Comparison of ENCODE assay signal across 10 mouse cellular contexts in the genomic region with DNA sequence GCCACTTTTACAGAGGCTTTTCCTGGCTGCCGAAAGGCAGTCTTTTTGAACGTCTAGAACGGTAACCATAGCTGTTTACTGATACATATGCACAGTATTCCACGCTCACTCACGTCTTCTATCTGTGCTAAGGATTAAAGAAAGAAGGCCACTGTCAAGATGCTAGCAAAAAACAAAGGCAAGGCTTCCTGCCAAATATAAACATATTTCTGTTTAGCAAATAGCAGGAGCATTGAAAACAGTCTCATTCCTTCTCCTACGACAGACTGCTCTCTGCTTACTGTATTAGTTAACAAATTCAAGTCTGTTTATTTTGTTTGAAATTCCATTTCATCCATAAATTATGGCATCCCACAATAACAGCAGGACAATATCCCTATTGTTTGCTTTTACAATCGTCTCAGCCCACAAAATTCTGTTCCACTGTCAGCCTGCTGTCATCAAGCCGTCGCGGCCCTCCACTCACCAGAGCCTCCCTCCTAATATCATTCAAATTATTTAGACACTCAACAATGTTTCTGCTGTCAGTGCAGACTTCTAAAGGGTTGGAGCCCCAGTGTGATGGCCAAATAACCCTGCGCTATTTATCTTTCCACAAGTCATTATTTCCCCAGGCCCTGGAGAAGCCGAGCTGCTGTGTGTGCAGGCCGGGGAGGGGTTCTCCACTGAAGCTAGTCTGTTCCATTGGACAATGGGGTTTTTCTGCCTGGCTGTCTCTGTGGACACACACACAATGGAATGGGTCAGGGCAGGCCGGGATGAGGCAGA.
A peak's percentile ranks its signal among the peaks of the same experiment; 100 is the strongest.
DNase-seq lines count a peak whose midpoint lies in the region; ATAC-seq and TF ChIP-seq lines count a peak whose summit lies in the region.
"Had no signal": no experiment of that assay in that cellular context is flagged by ENCODE, and none has a peak within 500 bp of the region (broad histone marks: within the 10 kb centered on the region; RNA-seq: fewer than 3 reads in every experiment).

No protein-coding gene starts in this region.

- intact Hi-C loops in heart, postnatal 10 days (cut with DNase I) = no loop called here

- WGBS in heart, embryonic 12.5 days = 60% methylated on average over 14 of the region's 14 CpGs
- WGBS in forebrain, embryonic 13.5 days = 21% methylated on average over 14 of the region's 14 CpGs
- 38% methylated on average over 14 of the region's 14 CpGs for WGBS in midbrain, embryonic 10.5 days

- H3K27me3 ChIP-seq in heart, embryonic 12.5 days (replicated peaks) = no peaks in the 10 kb centered on the region
- no peaks in the 10 kb centered on the region for H3K27me3 ChIP-seq in forebrain, embryonic 13.5 days
- 0 out of 2 replicates have a peak, but pooled peaks cover 6% of the 10 kb centered on the region for H3K27me3 ChIP-seq in midbrain, embryonic 10.5 days (ENCODE audit: low read depth, poor library complexity, severe bottlenecking)

- H3K9ac ChIP-seq in heart, embryonic 12.5 days = no peak overlapping the region
- no peak overlapping the region; the same call in 1 of the 2 replicates for H3K9ac ChIP-seq in forebrain, embryonic 13.5 days

- H3K36me3 ChIP-seq in heart, embryonic 12.5 days = no peaks in the 10 kb centered on the region
- no peaks in the 10 kb centered on the region for H3K36me3 ChIP-seq in forebrain, embryonic 13.5 days (ENCODE audit: poor library complexity, severe bottlenecking)
- H3K36me3 ChIP-seq in midbrain, embryonic 10.5 days = no peaks in the 10 kb centered on the region

- ATAC-seq in heart, embryonic 12.5 days (ENCODE audit: insufficient number of reproducible peaks, low FRiP score) = peak; percentile 57; the same call in 1 of the 2 replicates
- peak; percentile 79 for ATAC-seq in forebrain, embryonic 13.5 days
- ATAC-seq in monocyte, adult 5-6 weeks (replicated peaks; ENCODE audit: insufficient number of reproducible peaks, low FRiP score, low TSS enrichment, poor library complexity, severe bottlenecking) = no peak

- TF ChIP-seq CTCF in brain, embryonic 14.5 days (IDR thresholded peaks at IDR 0.05; ENCODE audit: borderline replicate concordance, extremely low read depth, insufficient read depth, insufficient read length) = no peak

- H3K4me3 ChIP-seq in heart, embryonic 12.5 days = no peak overlapping the region
- no peak overlapping the region for H3K4me3 ChIP-seq in forebrain, embryonic 13.5 days
- H3K4me3 ChIP-seq in midbrain, embryonic 10.5 days = no peak overlapping the region

- no peak overlapping the region for H3K4me2 ChIP-seq in heart, embryonic 12.5 days
- H3K4me2 ChIP-seq in forebrain, embryonic 13.5 days = 0 out of 2 replicates have a peak overlapping the region, but pooled peaks have one; percentile 25
- H3K4me2 ChIP-seq: heart, embryonic 11.5 days; liver, embryonic 11.5 days had no signal

- no peaks in the 10 kb centered on the region for H3K9me3 ChIP-seq in heart, embryonic 12.5 days (replicated peaks)
- no peaks in the 10 kb centered on the region for H3K9me3 ChIP-seq in forebrain, embryonic 13.5 days (replicated peaks)
- H3K9me3 ChIP-seq in midbrain, embryonic 10.5 days (replicated peaks) = no peaks in the 10 kb centered on the region

- H3K4me1 ChIP-seq in heart, embryonic 12.5 days (replicated peaks) = 0 out of 2 replicates have a peak, but pooled peaks cover 4% of the 10 kb centered on the region
- peaks cover 32% of the 10 kb centered on the region for H3K4me1 ChIP-seq in forebrain, embryonic 13.5 days
- H3K4me1 ChIP-seq in midbrain, embryonic 10.5 days = peaks cover 38% of the 10 kb centered on the region

- no peak for TF ChIP-seq POLR2A in brain, embryonic 14.5 days (IDR thresholded peaks at IDR 0.05; ENCODE audit: borderline replicate concordance, extremely low read depth, insufficient read depth, insufficient read length, poor library complexity, severe bottlenecking)

- no peak for DNase-seq in heart, postnatal 10 days
- peak; percentile 86 for DNase-seq in brain, embryonic 14.5 days (ENCODE audit: low read depth)
- peak; percentile 81 for DNase-seq in midbrain, embryonic 10.5 days (ENCODE audit: low spot score)
- DNase-seq in urinary bladder, adult 18-20 months (ENCODE audit: low spot score in 2 of 2) = no peak
- DNase-seq in thymus, postnatal 4 days = no peak

- no peak overlapping the region for H3K27ac ChIP-seq in heart, embryonic 12.5 days (ENCODE audit: poor library complexity, severe bottlenecking)
- H3K27ac ChIP-seq in forebrain, embryonic 13.5 days = peak overlapping the region; percentile 59; the same call in 1 of the 2 replicates
- peak overlapping the region; percentile 86 for H3K27ac ChIP-seq in midbrain, embryonic 10.5 days (replicated peaks)

Comparison
In these comparisons a context has a peak if more than half of its experiments do, and no peak if none do; other contexts are left out.
1. DNase-seq: peak in brain, embryonic 14.5 days (single experiment) and midbrain, embryonic 10.5 days (single experiment); none in heart, postnatal 10 days (0 of 2), urinary bladder, adult 18-20 months (0 of 2) and thymus, postnatal 4 days (single experiment).